Mouse (Mus musculus) kidney, adult 2 months (tissue): ENCODE measurements at regions not wholly inside any gene's neighbourhood (a gene's known extent, or its start where the extent isn't known, plus 50 kb on each side); places are given as distances from the start of the nearest gene placed in this dataset.

ENCODE experiments used
- DNase-seq: peaks from one replicate; pipeline ENCODE4 v3.0.0; 2021
- H3K27ac ChIP-seq: fragments of 200-500 bp; 2 replicates; pipeline ENCODE4 v1.5.1; 2012; ENCODE audit warnings: low read depth, low read length, control low read depth, inconsistent platforms; ENCODE audit not compliant: insufficient read depth
- H3K27me3 ChIP-seq: fragments of 200-500 bp; replicated peaks from 2 replicates; pipeline ENCODE4 v1.6.1; 2012; ENCODE audit warnings: mild to moderate bottlenecking, moderate library complexity, low read length, inconsistent platforms; ENCODE audit not compliant: control insufficient read depth, insufficient read depth
- H3K36me3 ChIP-seq: fragments of 200-500 bp; 2 replicates; pipeline ENCODE4 v1.6.1; 2012; ENCODE audit warnings: mild to moderate bottlenecking, moderate library complexity, low read length, inconsistent platforms; ENCODE audit not compliant: control insufficient read depth, insufficient read depth
- H3K4me1 ChIP-seq: fragments of 200-500 bp; 2 replicates; pipeline ENCODE4 v1.6.1; 2011; ENCODE audit warnings: low read length; ENCODE audit not compliant: control insufficient read depth, insufficient read depth
- H3K4me3 ChIP-seq: fragments of 200-500 bp; 2 replicates; pipeline ENCODE4 v1.5.1; 2011; ENCODE audit warnings: mild to moderate bottlenecking, low read depth, low read length, control low read depth; ENCODE audit not compliant: insufficient read depth
- CTCF ChIP-seq: fragments of 200-500 bp; conservative IDR thresholded peaks from 2 replicates; pipeline ENCODE4 v1.5.1; 2011; ENCODE audit warnings: low read depth, mild to moderate bottlenecking, control low read depth, low read length, moderate library complexity, mixed read lengths; ENCODE audit not compliant: insufficient read depth, insufficient read length
- POLR2A ChIP-seq: fragments of 200-500 bp; IDR thresholded peaks from one replicate; pipeline ENCODE4 v1.6.1; 2011; ENCODE audit warnings: low read depth, low read length, control low read depth
- WGBS: fragments of 180-500 bp; shearing (Covaris S2); methylation state at CpG from one replicate; pipeline ENCODE4 v1.1.7; 2018; 5-methylcytosine and 5-hydroxymethylcytosine counted together

DNA sequence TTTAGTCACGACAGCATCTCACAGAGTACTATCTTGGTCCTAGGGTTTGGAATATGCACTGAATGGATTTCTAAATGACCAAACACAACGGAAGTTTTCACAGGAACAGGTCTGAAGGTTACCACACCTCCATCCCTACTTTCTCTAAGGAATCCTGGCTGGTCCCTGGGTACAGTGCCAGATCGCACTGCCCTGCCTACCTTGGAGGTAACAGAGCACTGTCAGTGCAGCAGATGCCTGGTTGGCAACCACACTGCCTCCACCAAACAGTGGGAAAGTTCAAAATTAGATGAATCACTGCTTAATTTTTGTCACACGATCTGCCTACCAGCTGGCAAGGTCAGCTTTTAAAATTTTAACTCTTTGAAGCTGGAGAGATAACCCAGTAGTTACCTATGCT, 111.6 kb downstream of the Kcnj2 start:
- Histone ChIP-seq H3K36me3 (no peaks in the 10 kb centered on the region), H3K27me3 (no peaks in the 10 kb centered on the region), H3K4me1 (no peaks in the 10 kb centered on the region), H3K4me3 (no peak overlapping the region), H3K27ac (no peak overlapping the region)
- WGBS = 84% methylated on average over 4 of the region's 4 CpGs
- no peak for DNase-seq
- TF ChIP-seq POLR2A (no peak), CTCF (no peak)

DNA sequence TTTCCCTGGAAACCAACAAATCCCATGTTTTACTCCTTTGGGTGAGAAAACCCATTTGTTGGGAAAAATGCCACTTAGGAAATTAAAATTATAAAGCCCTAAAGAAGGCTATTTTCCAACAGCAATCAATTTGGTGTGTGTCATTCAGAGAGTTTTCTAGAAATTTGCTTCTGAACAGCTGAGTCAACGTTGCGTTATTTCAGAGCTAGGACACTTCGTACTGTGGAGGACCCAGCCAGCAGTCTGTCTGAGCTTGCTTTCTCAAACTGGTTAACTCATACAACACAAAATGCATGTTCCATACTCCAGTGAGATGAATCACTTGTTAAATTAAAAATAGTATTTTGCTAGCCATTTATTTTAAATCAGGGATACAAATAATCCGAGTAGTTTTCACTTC, 131.5 kb downstream of the Kcnj2 start:
- Histone ChIP-seq H3K36me3 (no peaks in the 10 kb centered on the region), H3K27me3 (no peaks in the 10 kb centered on the region), H3K4me1 (no peaks in the 10 kb centered on the region), H3K4me3 (no peak overlapping the region), H3K27ac (no peak overlapping the region)
- no peak for TF ChIP-seq CTCF
- TF ChIP-seq POLR2A = no peak
- 79% methylated on average over 4 of the region's 4 CpGs for WGBS
- no peak for DNase-seq

DNA sequence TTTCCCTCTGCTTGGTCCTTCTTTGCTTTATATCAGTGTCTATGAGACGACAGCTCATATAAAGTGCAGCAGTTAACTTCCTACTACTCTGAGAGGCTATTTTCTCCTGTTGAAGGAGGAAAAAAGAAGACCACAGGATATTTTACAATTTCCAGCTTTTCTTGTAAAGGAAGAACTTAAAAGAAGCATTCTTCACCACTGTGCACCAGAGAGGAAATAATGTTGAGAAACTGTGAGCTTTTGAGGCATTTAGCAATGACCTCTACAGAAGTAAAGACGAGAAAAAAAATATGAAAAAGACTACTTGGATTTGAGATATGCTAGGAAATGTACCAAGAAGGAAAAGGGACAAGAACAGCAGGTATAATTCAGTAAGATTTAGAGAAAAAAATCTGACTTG, 134.5 kb downstream of the Kcnj2 start:
- no peak for DNase-seq
- Histone ChIP-seq H3K27me3 (no peaks in the 10 kb centered on the region), H3K4me1 (no peaks in the 10 kb centered on the region), H3K4me3 (no peak overlapping the region), H3K27ac (no peak overlapping the region), H3K36me3 (no peaks in the 10 kb centered on the region)
- 56% methylated on average over 2 of the region's 2 CpGs for WGBS
- TF ChIP-seq POLR2A (no peak), CTCF (no peak)

DNA sequence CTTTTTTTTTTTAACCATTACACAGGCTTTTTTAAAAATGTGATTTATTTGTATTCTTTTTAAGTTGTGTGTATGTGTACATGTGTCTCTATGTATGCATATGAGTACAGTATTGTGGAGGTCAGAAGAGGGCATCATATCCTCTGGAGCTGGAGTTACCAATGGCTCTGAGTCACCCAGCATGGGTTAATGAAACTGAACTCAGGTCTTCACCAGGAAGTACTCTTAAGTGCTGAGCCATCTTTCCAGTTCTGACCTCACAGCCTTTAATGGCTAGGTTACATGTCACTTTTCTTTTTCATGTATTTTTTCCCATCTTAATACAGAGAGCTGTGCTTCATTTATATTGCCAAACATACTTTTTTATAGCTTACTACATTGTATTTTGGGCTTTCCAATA, 136.8 kb downstream of the Kcnj2 start:
- Histone ChIP-seq H3K36me3 (no peaks in the 10 kb centered on the region), H3K4me3 (no peak overlapping the region), H3K4me1 (no peaks in the 10 kb centered on the region), H3K27me3 (no peaks in the 10 kb centered on the region), H3K27ac (no peak overlapping the region)
- DNase-seq = no peak
- TF ChIP-seq CTCF = no peak
- no peak for TF ChIP-seq POLR2A

DNA sequence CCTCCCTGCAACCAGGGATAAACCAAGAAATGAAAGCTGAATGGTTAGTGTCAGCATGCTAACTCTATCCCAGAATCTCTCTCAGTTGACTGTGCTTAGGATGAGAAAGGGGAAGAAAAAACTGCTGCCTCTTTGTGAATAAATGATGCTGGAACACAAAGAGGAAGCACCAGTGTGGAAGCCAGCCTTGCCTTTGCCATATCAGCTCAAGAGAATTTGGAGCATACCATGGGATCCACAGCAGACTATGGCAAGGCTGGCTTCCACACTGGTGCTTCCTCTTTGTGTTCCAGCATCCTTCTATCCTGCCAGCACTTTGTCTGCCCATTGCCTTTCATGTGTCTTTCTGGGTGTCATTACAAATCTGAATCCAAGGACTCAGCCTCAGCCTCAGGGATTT, 144.6 kb downstream of the Kcnj2 start:
- no peak for DNase-seq
- Histone ChIP-seq H3K4me3 (no peak overlapping the region), H3K36me3 (no peaks in the 10 kb centered on the region), H3K4me1 (no peaks in the 10 kb centered on the region), H3K27me3 (no peaks in the 10 kb centered on the region), H3K27ac (no peak overlapping the region)
- TF ChIP-seq CTCF = no peak
- TF ChIP-seq POLR2A = no peak

DNA sequence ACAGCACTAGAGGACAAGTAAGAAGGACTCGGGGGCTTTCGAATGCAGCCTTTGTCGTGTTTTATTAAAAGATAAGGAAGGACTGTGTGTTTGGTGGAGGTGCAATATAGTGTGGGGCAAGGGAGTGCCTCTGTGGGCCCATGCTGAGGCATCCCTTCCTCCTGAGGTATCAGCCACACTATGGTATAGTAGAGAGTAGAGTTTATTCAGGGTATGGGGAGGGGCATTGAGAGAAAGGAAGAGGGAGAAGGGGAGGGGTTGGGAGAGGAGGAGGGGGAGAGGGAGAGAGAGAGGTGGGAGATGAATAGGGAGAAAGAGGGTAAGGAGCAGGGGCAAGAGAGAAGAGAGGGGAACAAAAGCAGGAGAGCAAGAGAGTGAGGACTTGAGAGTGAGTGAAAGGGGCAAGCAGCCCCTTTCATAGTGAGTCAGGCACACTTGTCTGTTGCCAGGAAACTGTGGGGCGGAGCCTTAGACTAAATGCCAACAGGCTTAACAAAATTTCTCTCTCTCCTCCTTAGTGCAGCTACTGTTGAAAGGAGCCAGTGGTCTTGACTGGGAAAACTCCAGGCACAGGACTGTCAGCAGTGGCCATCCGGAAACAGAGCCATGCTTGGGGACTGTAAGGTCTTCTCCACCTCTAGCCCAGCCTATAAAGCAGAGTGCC, 146.2 kb downstream of the Kcnj2 start:
- no peaks in the 10 kb centered on the region for H3K4me1 ChIP-seq
- no peaks in the 10 kb centered on the region for H3K27me3 ChIP-seq
- H3K36me3 ChIP-seq = no peaks in the 10 kb centered on the region
- DNase-seq = no peak
- H3K4me3 ChIP-seq = no peak overlapping the region
- 84% methylated on average over 5 of the region's 5 CpGs for WGBS
- no peak overlapping the region for H3K27ac ChIP-seq
- TF ChIP-seq CTCF (no peak), POLR2A (no peak)

DNA sequence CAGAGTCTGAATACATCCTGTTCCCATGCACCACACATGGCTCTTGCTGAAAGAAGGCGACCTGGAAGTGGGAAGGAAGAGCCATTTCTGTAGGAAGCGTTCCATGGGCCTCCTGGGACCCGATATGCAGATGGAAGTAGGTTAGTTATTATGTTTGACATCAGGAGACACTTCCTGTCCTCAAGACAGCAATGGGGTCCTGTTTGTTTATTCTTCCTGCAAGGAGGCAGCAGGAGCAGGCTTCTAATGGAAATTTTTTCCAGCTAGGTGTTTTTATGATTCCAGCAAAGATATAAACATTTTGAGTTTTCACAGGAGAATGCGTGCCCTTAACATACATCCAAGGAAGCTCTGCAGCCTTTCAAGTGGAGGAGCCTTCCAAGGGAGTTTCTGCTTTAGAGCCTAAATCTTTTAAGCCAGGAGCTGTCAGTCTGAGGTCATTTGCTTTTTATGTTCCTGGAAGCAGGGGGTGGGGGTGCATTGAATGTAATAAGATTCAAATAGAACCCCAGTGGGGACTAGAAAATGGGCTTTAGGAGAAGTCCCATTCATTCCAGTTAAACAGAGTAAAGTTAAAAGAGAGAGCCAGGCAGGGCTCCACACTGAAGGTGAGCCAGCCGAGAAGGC, 146.9 kb downstream of the Kcnj2 start:
- Histone ChIP-seq H3K27me3 (no peaks in the 10 kb centered on the region), H3K4me1 (no peaks in the 10 kb centered on the region), H3K36me3 (no peaks in the 10 kb centered on the region), H3K4me3 (no peak overlapping the region), H3K27ac (no peak overlapping the region)
- DNase-seq = no peak
- 39% methylated on average over 5 of the region's 5 CpGs for WGBS
- no peak for TF ChIP-seq POLR2A
- no peak for TF ChIP-seq CTCF
